10 mouse cellular contexts compared by ENCODE assay signal in genomic region chr11:89381782-89382633, GRCm38 (mm10).
DNase-seq lines count a peak whose midpoint lies in the region; ATAC-seq lines count a peak whose summit lies in the region.
"Had no signal": no experiment of that assay in that cellular context is flagged by ENCODE, and none has a peak within 500 bp of the region (broad histone marks: within the 10 kb centered on the region; RNA-seq: fewer than 3 reads in every experiment).

No protein-coding gene starts in this region.

- H3K9ac ChIP-seq in embryonic facial prominence, embryonic 11.5 days (replicated peaks; ENCODE audit: low read length) = no peak overlapping the region
- no peak overlapping the region for H3K9ac ChIP-seq in hindbrain, embryonic 16.5 days (ENCODE audit: low read depth, low read length)
- H3K9ac ChIP-seq in midbrain, embryonic 16.5 days (ENCODE audit: low read depth, low read length) = no peak overlapping the region

- no peaks in the 10 kb centered on the region for H3K36me3 ChIP-seq in embryonic facial prominence, embryonic 11.5 days (replicated peaks; ENCODE audit: control insufficient read depth, insufficient read depth, low read depth, low read length)
- H3K36me3 ChIP-seq in hindbrain, embryonic 16.5 days (ENCODE audit: control insufficient read depth, insufficient read depth, low read length) = no peaks in the 10 kb centered on the region
- no peaks in the 10 kb centered on the region for H3K36me3 ChIP-seq in midbrain, embryonic 16.5 days (ENCODE audit: control insufficient read depth, insufficient read depth, low read length)

- DNase-seq in embryo, embryonic 11 days = peak; percentile 33
- no peak for DNase-seq in embryo, embryonic 9.5 days (ENCODE audit: extremely low spot score)
- peak; percentile 62 for DNase-seq in embryonic facial prominence, embryonic 11.5 days (ENCODE audit: low spot score)
- no peak for DNase-seq in natural killer cell, adult 2 months (ENCODE audit: low spot score in 2 of 2)
- no peak for DNase-seq in cerebellum, postnatal 25 days
- DNase-seq: adrenal gland, postnatal 36 days had no signal

- no peaks in the 10 kb centered on the region for H3K27me3 ChIP-seq in embryonic facial prominence, embryonic 11.5 days (ENCODE audit: control insufficient read depth, insufficient read depth, low read length)
- H3K27me3 ChIP-seq in hindbrain, embryonic 16.5 days (replicated peaks; ENCODE audit: control insufficient read depth, insufficient read depth, low read length) = no peaks in the 10 kb centered on the region
- H3K27me3 ChIP-seq in midbrain, embryonic 16.5 days (ENCODE audit: control insufficient read depth, insufficient read depth, low read depth, low read length) = no peaks in the 10 kb centered on the region

- 12% methylated on average over 8 of the region's 8 CpGs for WGBS in embryonic facial prominence, embryonic 11.5 days
- WGBS in hindbrain, embryonic 16.5 days = 18% methylated on average over 8 of the region's 8 CpGs
- 12% methylated on average over 8 of the region's 8 CpGs for WGBS in midbrain, embryonic 16.5 days

- peak; percentile 81 for ATAC-seq in embryonic facial prominence, embryonic 11.5 days (replicated peaks; ENCODE audit: insufficient number of reproducible peaks, low FRiP score, low TSS enrichment, low read depth)
- ATAC-seq in hindbrain, embryonic 16.5 days = peak; percentile 97
- ATAC-seq in midbrain, embryonic 16.5 days = peak; percentile 93
- ATAC-seq in erythroid progenitor cell, adult 5-6 weeks (replicated peaks; ENCODE audit: low FRiP score, poor library complexity, severe bottlenecking) = no peak
- ATAC-seq: inflammation-experienced regulatory T-cells, adult 6 months had no signal

- peak overlapping the region; percentile 28; the same call in 1 of the 2 replicates for H3K27ac ChIP-seq in embryonic facial prominence, embryonic 11.5 days (replicated peaks; ENCODE audit: low read depth, low read length)
- peak overlapping the region; percentile 66 for H3K27ac ChIP-seq in hindbrain, embryonic 16.5 days (ENCODE audit: low read depth, low read length)
- peak overlapping the region; percentile 58; the same call in 1 of the 2 replicates for H3K27ac ChIP-seq in midbrain, embryonic 16.5 days (ENCODE audit: low read length)

- H3K4me2 ChIP-seq in embryonic facial prominence, embryonic 11.5 days (ENCODE audit: low read depth, low read length) = no peak overlapping the region; the same call in 1 of the 2 replicates
- no peak overlapping the region for H3K4me2 ChIP-seq in hindbrain, embryonic 16.5 days (ENCODE audit: low read length)
- no peak overlapping the region for H3K4me2 ChIP-seq in midbrain, embryonic 16.5 days (ENCODE audit: low read length)

- no peaks in the 10 kb centered on the region for H3K4me1 ChIP-seq in embryonic facial prominence, embryonic 11.5 days (ENCODE audit: control insufficient read depth, insufficient read depth, low read length)
- peaks cover 3% of the 10 kb centered on the region for H3K4me1 ChIP-seq in hindbrain, embryonic 16.5 days (ENCODE audit: control insufficient read depth, insufficient read depth, low read depth, low read length)
- H3K4me1 ChIP-seq in midbrain, embryonic 16.5 days (ENCODE audit: control insufficient read depth, insufficient read depth, low read length) = peaks cover 4% of the 10 kb centered on the region

- H3K4me3 ChIP-seq in embryonic facial prominence, embryonic 11.5 days (ENCODE audit: low read depth, low read length) = no peak overlapping the region
- no peak overlapping the region for H3K4me3 ChIP-seq in hindbrain, embryonic 16.5 days (ENCODE audit: low read length)
- no peak overlapping the region for H3K4me3 ChIP-seq in midbrain, embryonic 16.5 days (ENCODE audit: low read depth, low read length)

- H3K9me3 ChIP-seq in embryonic facial prominence, embryonic 11.5 days (replicated peaks; ENCODE audit: control insufficient read depth, low read length) = no peaks in the 10 kb centered on the region
- H3K9me3 ChIP-seq in hindbrain, embryonic 16.5 days (ENCODE audit: control insufficient read depth, low read length) = no peaks in the 10 kb centered on the region
- H3K9me3 ChIP-seq in midbrain, embryonic 16.5 days (replicated peaks; ENCODE audit: control insufficient read depth, low read length, poor library complexity, severe bottlenecking) = no peaks in the 10 kb centered on the region

Comparison
In these comparisons a context has a peak if more than half of its experiments do, and no peak if none do; other contexts are left out.
1. DNase-seq: peak in embryo, embryonic 11 days (single experiment) and embryonic facial prominence, embryonic 11.5 days (single experiment); none in embryo, embryonic 9.5 days (single experiment), natural killer cell, adult 2 months (0 of 2) and cerebellum, postnatal 25 days (0 of 2).
2. Peak in every context shown above with its lines, with median percentiles within 50 percentile points of each other: H3K27ac ChIP-seq.